Mouse (Mus musculus) CH12.LX (cell line): ENCODE results near the gene Rpl3l. TPM values are rescaled to one million over a fixed set of nuclear protein-coding genes. Genes with fewer than 3 reads are reported as not detected.
"Not testable (repeated sequence)": the region's sequence is repeated elsewhere in the genome, so short reads cannot be mapped to it uniquely, and the experiment has no call there.

Source experiments
- DNase-seq: peaks from one replicate; pipeline ENCODE4 v3.0.0-alpha.2; 2013; ENCODE audit errors: extremely low read depth
- H3K27ac ChIP-seq: 2 replicates; pipeline ENCODE4 v1.5.1; 2012; ENCODE audit warnings: low read depth, mild to moderate bottlenecking, control low read depth, moderate library complexity; ENCODE audit not compliant: insufficient read depth
- H3K27me3 ChIP-seq: replicated peaks from 2 replicates; pipeline ENCODE3; 2012; ENCODE audit warnings: inconsistent platforms
- H3K36me3 ChIP-seq, 2 experiments: replicated peaks in 1 of 2; 2 replicates each; pipeline versions ENCODE3 to v1.6.1; 2012; ENCODE audit warnings: inconsistent platforms in 1 of 2, low read length in 1 of 2, mild to moderate bottlenecking in 1 of 2, mixed read lengths in 1 of 2, moderate library complexity in 1 of 2; ENCODE audit not compliant: control insufficient read depth in 1 of 2, insufficient read depth in 1 of 2
- H3K4me1 ChIP-seq, 2 experiments: 2 replicates each; pipeline ENCODE4 v1.6.1; 2012; ENCODE audit warnings: inconsistent platforms in 1 of 2, moderate library complexity in 1 of 2; ENCODE audit not compliant: insufficient read depth in 2 of 2, control insufficient read depth in 1 of 2
- H3K4me2 ChIP-seq: 2 replicates; pipeline ENCODE4 v1.6.1; 2012; ENCODE audit warnings: low read depth, mild to moderate bottlenecking, control low read depth; ENCODE audit not compliant: poor library complexity, insufficient read depth, severe bottlenecking
- H3K4me3 ChIP-seq, 3 experiments: fragments of 150-350 bp in 1 of 3; sonication (generic) in 1 of 3; replicated peaks in 1 of 3; 2 replicates each; pipeline versions ENCODE3 to v1.5.1; 2011 to 2012; ENCODE audit warnings: low read depth in 2 of 3, low read length in 2 of 3, mild to moderate bottlenecking in 2 of 3, moderate library complexity in 2 of 3, control low read depth in 1 of 3, improper control_type of control experiment in 1 of 3, inconsistent platforms in 1 of 3, mixed read lengths in 1 of 3; ENCODE audit not compliant: poor library complexity in 1 of 3
- H3K79me2 ChIP-seq: replicated peaks from 2 replicates; pipeline ENCODE4 v1.6.1; 2012; ENCODE audit warnings: mild to moderate bottlenecking, moderate library complexity; ENCODE audit not compliant: control insufficient read depth, poor library complexity, insufficient read depth, severe bottlenecking; ENCODE audit errors: extremely low read depth
- H3K9ac ChIP-seq: 2 replicates; pipeline ENCODE4 v1.6.1; 2012; ENCODE audit warnings: low read depth, mild to moderate bottlenecking, control low read depth, moderate library complexity; ENCODE audit not compliant: insufficient read depth
- H3K9me3 ChIP-seq: replicated peaks from 2 replicates; pipeline ENCODE3; 2012; ENCODE audit warnings: low read length, inconsistent platforms, mixed read lengths
- CHD1 ChIP-seq: IDR thresholded peaks from 2 replicates; pipeline ENCODE4 v1.6.1; 2012; ENCODE audit warnings: low read depth, low read length, improper control_type of control experiment, inconsistent platforms
- CHD2 ChIP-seq: IDR thresholded peaks from 2 replicates; pipeline ENCODE4 v1.6.1; 2011; ENCODE audit warnings: low read length, improper control_type of control experiment
- CTCF ChIP-seq, 2 experiments: IDR thresholded peaks in 1 of 2; conservative IDR thresholded peaks in 1 of 2; 2 replicates each; pipeline ENCODE4 v1.5.1; 2011 to 2012; ENCODE audit warnings: low read depth in 2 of 2, low read length in 2 of 2, improper control_type of control experiment in 1 of 2, inconsistent platforms in 1 of 2, mild to moderate bottlenecking in 1 of 2, moderate library complexity in 1 of 2
- E2F4 ChIP-seq: IDR thresholded peaks from 2 replicates; pipeline ENCODE4 v1.6.1; 2011; ENCODE audit warnings: low read depth, low read length, improper control_type of control experiment; ENCODE audit not compliant: insufficient replicate concordance
- ELF1 ChIP-seq: IDR thresholded peaks from 2 replicates; pipeline ENCODE4 v1.6.1; 2014; ENCODE audit warnings: low read depth, mild to moderate bottlenecking, inconsistent platforms, low read length, improper control_type of control experiment
- EP300 ChIP-seq: IDR thresholded peaks from 2 replicates; pipeline ENCODE4 v1.6.1; 2011; ENCODE audit warnings: low read length, improper control_type of control experiment
- ETS1 ChIP-seq: conservative IDR thresholded peaks from 2 replicates; pipeline ENCODE4 v1.6.1; 2012; ENCODE audit warnings: low read depth, mild to moderate bottlenecking, inconsistent platforms, low read length, improper control_type of control experiment, moderate library complexity
- GABPA ChIP-seq: IDR thresholded peaks from 2 replicates; pipeline ENCODE4 v1.6.1; 2012; ENCODE audit warnings: low read depth, low read length, improper control_type of control experiment, inconsistent platforms; ENCODE audit not compliant: insufficient replicate concordance
- HCFC1 ChIP-seq: IDR thresholded peaks from 2 replicates; pipeline ENCODE4 v1.6.1; 2012; ENCODE audit warnings: low read depth, mild to moderate bottlenecking, inconsistent platforms, low read length, improper control_type of control experiment
- IRF4 ChIP-seq: IDR thresholded peaks from 2 replicates; pipeline ENCODE4 v1.6.1; 2014; ENCODE audit warnings: low read depth, mild to moderate bottlenecking, inconsistent platforms, low read length, improper control_type of control experiment
- MAFK ChIP-seq: IDR thresholded peaks from 2 replicates; pipeline ENCODE4 v1.6.1; 2011; ENCODE audit warnings: low read length, improper control_type of control experiment; ENCODE audit not compliant: insufficient replicate concordance
- MAZ ChIP-seq: IDR thresholded peaks from 2 replicates; pipeline ENCODE4 v1.6.1; 2012; ENCODE audit warnings: low read depth, mild to moderate bottlenecking, inconsistent platforms, low read length, improper control_type of control experiment, moderate library complexity
- MXI1 ChIP-seq: IDR thresholded peaks from 2 replicates; pipeline ENCODE4 v1.6.1; 2011; ENCODE audit warnings: mild to moderate bottlenecking, low read depth, low read length, improper control_type of control experiment
- MYC ChIP-seq: IDR thresholded peaks from 2 replicates; pipeline ENCODE4 v1.6.1; 2011; ENCODE audit warnings: low read depth, mild to moderate bottlenecking, improper control_type of control experiment, low read length
- RAD21 ChIP-seq: IDR thresholded peaks from 2 replicates; pipeline ENCODE4 v1.6.1; 2011; ENCODE audit warnings: low read depth, mild to moderate bottlenecking, low read length, improper control_type of control experiment, moderate library complexity
- RCOR1 ChIP-seq: conservative IDR thresholded peaks from 2 replicates; pipeline ENCODE4 v1.6.1; 2012; ENCODE audit warnings: low read depth, mild to moderate bottlenecking, inconsistent platforms, low read length, improper control_type of control experiment
- SIN3A ChIP-seq: IDR thresholded peaks from 2 replicates; pipeline ENCODE4 v1.6.1; 2012; ENCODE audit warnings: low read length, improper control_type of control experiment, inconsistent platforms
- TBP ChIP-seq: conservative IDR thresholded peaks from 2 replicates; pipeline ENCODE4 v1.6.1; 2011; ENCODE audit warnings: low read depth, low read length, improper control_type of control experiment
- UBTF ChIP-seq: IDR thresholded peaks from 2 replicates; pipeline ENCODE4 v1.6.1; 2012; ENCODE audit warnings: low read depth, mild to moderate bottlenecking, inconsistent platforms, low read length, improper control_type of control experiment, moderate library complexity
- USF1 ChIP-seq: IDR thresholded peaks from 2 replicates; pipeline ENCODE4 v1.6.1; 2014; ENCODE audit warnings: low read depth, mild to moderate bottlenecking, inconsistent platforms, low read length, improper control_type of control experiment
- USF2 ChIP-seq: conservative IDR thresholded peaks from 2 replicates; pipeline ENCODE4 v1.6.1; 2011; ENCODE audit warnings: low read depth, low read length, improper control_type of control experiment
- ZC3H11A ChIP-seq: IDR thresholded peaks from 2 replicates; pipeline ENCODE4 v1.6.1; 2012; ENCODE audit warnings: low read depth, mild to moderate bottlenecking, inconsistent platforms, low read length, improper control_type of control experiment
- ZNF384 ChIP-seq: IDR thresholded peaks from 2 replicates; pipeline ENCODE4 v1.6.1; 2012; ENCODE audit warnings: low read depth, low read length, improper control_type of control experiment, inconsistent platforms
- dilution Hi-C: fragments of 300-500 bp; cut with MboI; formaldehyde crosslinking; loops from 2 replicates; pipeline ENCODE4 v1.14.3; 2020; ENCODE audit warnings: low sequenced_read_pairs; ENCODE audit not compliant: extremely low pct_unique_long_range_greater_than_20kb, extremely low pct_ligation_motif_present
- in situ Hi-C: fragments of 300-500 bp; cut with MboI; formaldehyde crosslinking; loops from 3 replicates; pipeline ENCODE4 v1.14.3; 2019; ENCODE audit warnings: low sequenced_read_pairs, low pct_ligation_motif_present, low pct_unique_long_range_greater_than_20kb, mixed read lengths
- polyA plus RNA-seq: library from polyadenylated mRNA; unstranded; fragments of >175 nt; gene quantifications from 2 replicates; pipeline ENCODE4 v1.2.1, GENCODE M21; 2012; ENCODE audit warnings: low read depth; ENCODE audit not compliant: insufficient read length
- total RNA-seq, 2 experiments: library from RNA; depleted of rRNA; stranded (reverse); fragments of 300-350 nt in 1 of 2; fragments of >200 nt in 1 of 2; gene quantifications; 2 replicates each; pipeline ENCODE4 v1.2.3; 2012 to 2014

Rpl3l gene
- total and polyA plus RNA-seq, 3 experiments = 0.91 TPM; not detected in 2

GRCm38 (mm10) chr17:24720616-24721015 is 7.0 kb upstream of the Rpl3l start:
- Histone ChIP-seq H3K27ac (peak overlapping the region; percentile 64), H3K9ac (peak overlapping the region; percentile 97), H3K4me3 (peak overlapping the region; percentile 65 to 99 (median 78)), H3K79me2 (peaks cover 47% of the 10 kb centered on the region), H3K4me2 (peak overlapping the region; percentile 70), H3K4me1 (peaks cover 5 to 31% of the 10 kb centered on the region in 2 experiments; a peak in 3 of 4 replicates), H3K36me3 (peaks cover 35 to 52% of the 10 kb centered on the region in 2 experiments)
- H3K27me3 ChIP-seq, in situ Hi-C loops, DNase-seq, dilution Hi-C loops, H3K9me3 ChIP-seq: not testable (repeated sequence)

GRCm38 (mm10) chr17:24721383-24721955 is 6.2 kb upstream of the Rpl3l start:
- H3K36me3 ChIP-seq = peaks cover 29 to 43% of the 10 kb centered on the region in 2 experiments
- peak overlapping the region; percentile 52 to 65 (median 64) for H3K4me3 ChIP-seq
- H3K9me3 ChIP-seq, DNase-seq, H3K27me3 ChIP-seq, dilution Hi-C loops, in situ Hi-C loops: not testable (repeated sequence)
- H3K9ac ChIP-seq = peak overlapping the region; percentile 75
- peaks cover 5 to 31% of the 10 kb centered on the region in 2 experiments; a peak in 3 of 4 replicates for H3K4me1 ChIP-seq
- H3K4me2 ChIP-seq = peak overlapping the region; percentile 98
- peaks cover 47% of the 10 kb centered on the region for H3K79me2 ChIP-seq
- 0 out of 2 replicates have a peak overlapping the region, but pooled peaks have one; percentile 15 for H3K27ac ChIP-seq

- H3K27ac ChIP-seq = peak overlapping the region; percentile 2; the same call in 1 of the 2 replicates
- no peak for TF ChIP-seq RCOR1
- TF ChIP-seq USF1 = no peak
- no peak for TF ChIP-seq ZC3H11A
- TF ChIP-seq CHD2 = peak; percentile 20; the same call in 1 of the 2 replicates
- TF ChIP-seq ZNF384 = no peak
- TF ChIP-seq MYC = no peak
- no peak; the same call in 1 of the 2 replicates for TF ChIP-seq USF2
- no peak for TF ChIP-seq ELF1
- no peak for TF ChIP-seq E2F4
- TF ChIP-seq MXI1 = no peak
- no peak for TF ChIP-seq ETS1
- peak; percentile 66; the same call in 1 of the 2 replicates for TF ChIP-seq CHD1
- TF ChIP-seq RAD21 = no peak
- TF ChIP-seq CTCF (conservative IDR thresholded peaks at IDR 0.05 in 1 of 2, IDR thresholded peaks at IDR 0.05 in 1 of 2; ENCODE audit: low read depth in 2 of 2, low read length in 2 of 2) = no peak
- no peak for TF ChIP-seq TBP
- no peak for TF ChIP-seq GABPA
- TF ChIP-seq MAZ = 0 out of 2 replicates have a peak, but pooled peaks have one; percentile 31
- no peak for TF ChIP-seq EP300
- TF ChIP-seq IRF4 = no peak
- no peak for TF ChIP-seq HCFC1
- TF ChIP-seq SIN3A = no peak
- TF ChIP-seq MAFK = no peak
- no peak for TF ChIP-seq UBTF
Measured at GRCm38 (mm10) chr17:24722220-24722924, 5.2 kb upstream of the Rpl3l start.

More at GRCm38 (mm10) chr17:24722220-24722924, 5.2 kb upstream of the Rpl3l start:
- dilution Hi-C loops (no loop called here), in situ Hi-C loops (no loop called here)
- Histone ChIP-seq H3K9me3 (no peaks in the 10 kb centered on the region), H3K4me3 (peak overlapping the region; percentile 20 to 64 (median 28)), H3K79me2 (peaks cover 47% of the 10 kb centered on the region), H3K27me3 (no peaks in the 10 kb centered on the region), H3K36me3 (peaks cover 29 to 34% of the 10 kb centered on the region in 2 experiments), H3K4me1 (peaks cover 5 to 28% of the 10 kb centered on the region in 2 experiments; a peak in 3 of 4 replicates), H3K9ac (peak overlapping the region; percentile 75), H3K4me2 (peak overlapping the region; percentile 98)
- DNase-seq = peak; percentile 54
